Mouse (Mus musculus) granulocyte monocyte progenitor cell, adult 5-6 weeks (primary cell): ENCODE data around the gene Ap2b1. TPM values are rescaled to one million over a fixed set of nuclear protein-coding genes. Genes with fewer than 3 reads are reported as not detected.
"Not testable (repeated sequence)": the region's sequence is repeated elsewhere in the genome, so short reads cannot be mapped to it uniquely, and the experiment has no call there.

Experiments
- ATAC-seq: replicated peaks from 2 replicates; pipeline ENCODE4 v1.8.0; 2016; ENCODE audit warnings: mild to moderate bottlenecking, moderate TSS enrichment, inconsistent platforms; ENCODE audit not compliant: poor library complexity, severe bottlenecking
- total RNA-seq, 2 experiments: library from RNA; stranded (forward) in 1 of 2; stranded (reverse) in 1 of 2; fragments of 200-712, 200-1000 nt in 1 of 2; fragments of >200 nt in 1 of 2; fragmentation: Nextera tagmentation in 1 of 2; gene quantifications; 2 replicates each; pipeline ENCODE4 v1.2.3; 2014 to 2017

Ap2b1 gene
- total RNA-seq (2014; fragmentation: Nextera tagmentation) (60.0 and 68.0 TPM in 2 replicates), total RNA-seq (2017) (46.0 and 60.0 TPM in 2 replicates)

- peak; percentile 82 for ATAC-seq
Observed at GRCm38 (mm10) chr11:83298225-83299195, at the start of gene Ap2b1. Ap2b1 (plus strand) TSS chr11:83299024.

- ATAC-seq: not testable (repeated sequence)
Observed at GRCm38 (mm10) chr11:83257211-83257610, 41.6 kb upstream of the Ap2b1 start.

GRCm38 (mm10) chr11:83262673-83263072 lies 36.2 kb upstream of the Ap2b1 start:
- ATAC-seq: no peak

DNA sequence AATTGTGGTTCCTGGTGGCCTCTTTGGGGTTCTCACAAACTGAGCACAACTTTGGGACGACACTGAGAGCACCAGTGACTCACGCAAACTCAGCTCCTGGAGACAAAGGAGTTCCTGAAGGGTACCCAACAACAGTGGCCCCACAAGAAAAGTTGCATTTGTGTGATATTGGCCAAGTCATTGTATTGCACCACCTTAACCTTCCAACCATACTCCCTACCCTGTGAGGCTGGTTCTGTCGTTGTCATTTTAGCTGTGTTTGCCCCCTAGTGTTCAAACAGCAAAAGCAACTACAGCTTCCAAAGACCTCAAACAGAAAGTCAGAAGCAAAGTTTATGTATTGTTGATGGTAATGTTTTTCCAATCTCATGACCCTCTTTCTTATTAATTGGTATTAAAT lies 35.7 kb upstream of the Ap2b1 start:
- peak; percentile 88 for ATAC-seq

DNA sequence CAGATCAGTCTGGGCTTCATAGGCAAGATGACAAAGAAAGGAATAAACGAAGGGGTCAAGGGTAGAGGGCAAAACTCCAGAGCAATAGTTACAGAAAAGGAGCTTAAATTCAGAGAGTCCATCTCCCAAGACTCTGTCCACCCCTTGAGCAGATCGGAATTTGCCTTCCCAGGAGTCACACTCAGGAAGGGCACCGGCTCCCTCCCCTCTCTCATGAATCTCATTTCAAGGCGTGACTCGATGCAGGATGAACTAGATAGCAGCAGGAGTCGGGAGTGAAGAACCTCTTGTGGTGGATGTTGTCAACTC lies 28.0 kb upstream of the Ap2b1 start:
- ATAC-seq: 0 out of 2 replicates have a peak, but pooled peaks have one; percentile 1

- peak; percentile 69 for ATAC-seq
Observed at GRCm38 (mm10) chr11:83271151-83271950, 27.5 kb upstream of the Ap2b1 start.

DNA sequence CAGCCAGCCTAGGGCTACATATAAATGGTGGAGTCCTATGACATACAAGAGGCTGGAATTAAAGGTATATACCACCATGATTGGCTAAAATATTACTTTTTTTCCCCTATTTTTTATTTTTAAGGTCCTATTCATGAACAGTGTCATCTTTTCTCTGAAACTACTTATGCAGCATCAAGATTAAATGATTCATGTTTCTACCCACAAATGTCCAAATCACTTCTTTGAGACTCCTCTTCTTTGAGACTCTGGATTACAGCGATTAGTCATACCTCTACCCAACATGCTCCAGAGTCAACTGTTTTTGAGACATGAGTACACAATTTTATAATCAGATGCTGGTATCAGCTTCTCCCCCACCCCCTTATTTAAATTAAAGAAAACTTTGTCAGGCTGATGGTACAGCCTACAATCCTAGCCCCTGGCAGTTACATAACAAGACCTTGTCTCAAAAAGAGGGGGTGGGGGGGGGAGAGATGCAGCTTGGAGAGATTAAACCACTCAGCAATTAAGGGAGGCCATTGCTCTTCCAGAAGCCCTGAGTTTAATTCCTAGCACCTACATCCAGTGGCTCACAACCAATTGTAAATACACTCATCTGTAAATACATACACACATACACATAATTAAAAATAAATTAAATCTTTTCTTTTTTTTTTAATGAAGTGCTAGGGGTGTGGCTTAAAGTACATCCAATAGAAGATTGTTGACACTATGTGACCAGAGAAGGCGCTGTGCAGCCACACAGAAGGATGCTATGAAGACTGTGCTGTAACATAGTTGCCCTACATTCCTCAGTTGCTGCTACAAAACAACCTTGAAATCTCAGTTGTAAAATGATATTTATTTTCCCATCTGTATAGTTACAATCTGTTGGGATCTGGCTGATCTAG lies 26.6 kb upstream of the Ap2b1 start:
- peak; percentile 58 for ATAC-seq

- ATAC-seq: no peak
Observed at GRCm38 (mm10) chr11:83276251-83276650, 22.6 kb upstream of the Ap2b1 start.

GRCm38 (mm10) chr11:83279024-83279423 lies 19.8 kb upstream of the Ap2b1 start:
- no peak for ATAC-seq

- no peak for ATAC-seq
Observed at GRCm38 (mm10) chr11:83279691-83280090, 19.1 kb upstream of the Ap2b1 start.

GRCm38 (mm10) chr11:83282084-83282483 lies 16.7 kb upstream of the Ap2b1 start:
- no peak for ATAC-seq

- no peak for ATAC-seq
Observed at GRCm38 (mm10) chr11:83285627-83286026, 13.2 kb upstream of the Ap2b1 start.

GRCm38 (mm10) chr11:83286566-83286965 lies 12.3 kb upstream of the Ap2b1 start, which contains the start of gene Slfn14:
Slfn14 (minus strand) TSS chr11:83286726.
- ATAC-seq: no peak

DNA sequence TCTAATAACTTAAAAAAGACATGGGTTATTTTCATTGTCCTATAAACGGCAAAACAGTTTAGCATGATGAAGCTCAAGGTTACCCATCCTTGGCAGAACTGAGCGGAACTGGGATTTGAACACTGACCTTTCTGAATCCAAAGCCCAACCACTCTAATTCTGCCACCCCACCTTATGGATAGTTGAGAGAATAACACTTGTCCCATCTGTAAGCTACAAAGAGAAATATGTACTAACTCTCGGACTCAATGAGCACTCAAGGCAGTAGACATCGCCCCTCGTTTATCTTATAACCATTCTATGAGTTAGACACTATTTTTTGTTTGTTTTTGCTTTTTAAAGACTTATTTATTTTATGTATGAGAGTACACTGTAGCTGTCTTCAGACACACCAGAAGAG lies 9.8 kb upstream of the Ap2b1 start:
- no peak for ATAC-seq

DNA sequence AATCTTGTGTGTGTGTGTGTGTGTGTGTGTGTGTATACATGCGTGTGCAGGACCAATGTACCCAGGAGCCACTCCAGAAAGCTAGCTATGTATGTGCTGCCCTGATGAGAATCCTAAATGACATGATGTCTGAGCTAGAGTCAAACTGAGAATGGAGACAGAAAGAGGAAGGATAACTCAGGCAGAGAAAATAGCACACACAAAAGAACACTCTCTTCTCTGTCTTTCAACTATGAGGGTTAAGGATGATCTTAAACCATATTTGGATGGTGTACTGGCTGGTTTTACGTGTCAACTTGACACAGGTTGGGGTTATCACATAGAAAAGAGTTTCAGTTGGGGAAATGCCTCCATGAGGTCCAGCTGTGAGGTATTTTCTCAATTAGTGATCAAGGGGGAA lies 9.2 kb upstream of the Ap2b1 start:
- ATAC-seq: no peak

- ATAC-seq: peak; percentile 99
Observed at GRCm38 (mm10) chr11:83291375-83292250, 7.2 kb upstream of the Ap2b1 start.

- ATAC-seq: no peak
Observed at GRCm38 (mm10) chr11:83292251-83292587, 6.6 kb upstream of the Ap2b1 start.

DNA sequence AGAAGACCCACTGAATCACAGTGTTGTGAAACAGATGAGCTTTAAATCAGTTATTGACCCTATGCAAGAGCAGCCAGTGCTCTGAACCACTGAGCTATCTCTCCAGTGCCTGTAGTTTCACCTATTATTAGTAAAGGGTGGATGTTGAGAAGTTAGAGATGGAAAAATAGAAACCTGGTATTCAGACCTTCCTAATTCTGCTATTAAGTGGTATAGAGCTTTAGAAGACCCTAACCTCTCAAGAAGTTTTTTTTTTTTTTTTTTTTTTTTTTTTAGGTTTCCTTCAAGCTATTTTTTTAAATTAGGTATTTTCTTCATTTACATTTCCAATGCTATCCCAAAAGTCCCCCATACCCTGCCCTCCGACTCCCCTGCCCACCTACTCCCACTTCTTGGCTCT lies 5.6 kb upstream of the Ap2b1 start:
- ATAC-seq: no peak

DNA sequence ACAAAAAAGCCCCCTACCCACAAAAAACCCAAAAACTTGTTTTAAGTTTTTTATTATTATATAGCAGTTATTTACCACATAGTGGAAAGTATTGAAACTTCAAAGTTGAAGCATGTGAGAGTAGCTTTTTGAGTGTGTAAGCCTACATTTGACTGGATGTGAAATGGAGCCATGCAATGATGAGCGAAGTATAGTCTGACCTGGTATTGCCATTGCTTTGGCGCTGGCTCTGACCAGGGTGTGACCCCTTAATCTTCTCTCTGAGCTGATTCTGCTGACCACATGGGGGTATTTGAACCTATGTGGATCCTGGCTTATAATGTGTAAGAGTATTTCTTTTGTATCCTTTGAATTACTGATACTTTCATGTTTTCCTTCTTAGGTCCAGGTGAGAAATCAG lies 4.7 kb upstream of the Ap2b1 start:
- ATAC-seq: no peak
